8 mouse cellular contexts compared by ENCODE assay signal in genomic region chr16:90386514-90387160, GRCm38 (mm10). TPM values are rescaled to one million over a fixed set of nuclear protein-coding genes. Genes with fewer than 3 reads are reported as not detected.
DNase-seq lines count a peak whose midpoint lies in the region; ATAC-seq and TF ChIP-seq lines count a peak whose summit lies in the region.

No protein-coding gene starts in this region.

- ATAC-seq in liver, postnatal 0 days = peak; percentile 13; the same call in 1 of the 2 replicates

- no peaks in the 10 kb centered on the region for H3K9me3 ChIP-seq in liver, postnatal 0 days (ENCODE audit: low read length)

- peak; percentile 20 to 57 for DNase-seq in heart, adult 18-20 months
- no peak for DNase-seq in heart, adult 8-10 months (ENCODE audit: low spot score)
- peak; percentile 18 to 21 for DNase-seq in cerebellum, postnatal 36 days
- peak; percentile 27 to 60 for DNase-seq in heart, adult 2 months
- DNase-seq in kidney, adult 9 months = peak; percentile 49
- peak; percentile 55 for DNase-seq in liver, postnatal 0 days
- peak; percentile 24 for DNase-seq in ovary, adult 18-20 months (ENCODE audit: low spot score)
- peak; percentile 52 for DNase-seq in urinary bladder, postnatal 25 days (ENCODE audit: low spot score)

- TF ChIP-seq EP300 in heart, adult 2 months (IDR thresholded peaks at IDR 0.05; ENCODE audit: insufficient read depth, low read depth, low read length) = no peak
- no peak for TF ChIP-seq EP300 in liver, postnatal 0 days (IDR thresholded peaks at IDR 0.05; ENCODE audit: low read depth)

- peak overlapping the region; percentile 79 for H3K9ac ChIP-seq in heart, adult 2 months (ENCODE audit: low read depth, low read length)
- H3K9ac ChIP-seq in liver, postnatal 0 days (replicated peaks) = peak overlapping the region; percentile 79

- no peak for TF ChIP-seq POLR2A in heart, adult 2 months (IDR thresholded peaks at IDR 0.05; ENCODE audit: insufficient read depth, low read depth, low read length)

- peaks cover 2% of the 10 kb centered on the region; the same call in 1 of the 2 replicates for H3K4me1 ChIP-seq in heart, adult 2 months (ENCODE audit: control insufficient read depth, insufficient read depth, low read length)
- peaks cover 16% of the 10 kb centered on the region for H3K4me1 ChIP-seq in liver, postnatal 0 days (ENCODE audit: insufficient read depth)

- no peaks in the 10 kb centered on the region for H3K36me3 ChIP-seq in heart, adult 2 months (ENCODE audit: control insufficient read depth, insufficient read depth, low read length)
- H3K36me3 ChIP-seq in liver, postnatal 0 days (replicated peaks; ENCODE audit: insufficient read depth, low read length) = 0 out of 2 replicates have a peak, but pooled peaks cover 3% of the 10 kb centered on the region

- TF ChIP-seq CTCF in heart, adult 2 months (IDR thresholded peaks at IDR 0.05) = peak; percentile 55
- peak; percentile 50 for TF ChIP-seq CTCF in liver, postnatal 0 days (IDR thresholded peaks at IDR 0.05; ENCODE audit: low read depth)

- under 1% methylated on average over 49 of the region's 49 CpGs for WGBS in heart, adult 2 months
- WGBS in liver, postnatal 0 days (ENCODE audit: insufficient replicate concordance) = 4% methylated on average over 46 of the region's 49 CpGs

- H3K27ac ChIP-seq in heart, adult 2 months = no peak overlapping the region; the same call in 1 of the 2 replicates
- H3K27ac ChIP-seq in liver, postnatal 0 days (ENCODE audit: low read depth) = peak overlapping the region; percentile 91

- H3K79me2 ChIP-seq in heart, adult 2 months (replicated peaks; ENCODE audit: control insufficient read depth, insufficient read depth, low read length) = no peaks in the 10 kb centered on the region

- peak overlapping the region; percentile 82 for H3K4me2 ChIP-seq in liver, postnatal 0 days (ENCODE audit: low read depth, low read length)

- peak overlapping the region; percentile 65 for H3K4me3 ChIP-seq in heart, adult 2 months
- H3K4me3 ChIP-seq in liver, postnatal 0 days (ENCODE audit: low read depth, low read length) = peak overlapping the region; percentile 67

- peaks cover 3% of the 10 kb centered on the region for H3K27me3 ChIP-seq in heart, adult 2 months (ENCODE audit: control insufficient read depth, insufficient read depth, low read length)
- H3K27me3 ChIP-seq in liver, postnatal 0 days (ENCODE audit: insufficient read depth, low read length) = peaks cover 30% of the 10 kb centered on the region

- intact Hi-C loops in heart, adult 2 months (cut with DNase I) = loop anchor here (5.0 to 10.0 kb wide), 3 partner anchors 71 to 236 kb away; no protein-coding TSS in a partner anchor

RNA-seq across cellular contexts. Expression of gene Hunk, which starts 0.8 kb away (rescaled TPM):
- under 1 TPM; 0.36 to 0.40 TPM for total RNA-seq in heart, adult 18-20 months (2021)
- total RNA-seq in heart, adult 8-10 months (2022) = under 1 TPM; 0.19 to 0.79 (median 0.45) TPM
- total RNA-seq in heart, adult 2 months (2021) = under 1 TPM; 0.44 to 0.59 TPM
- polyA plus RNA-seq in heart, adult 2 months (2012; rRNA removed) = 0.53 and 0.59 TPM in 2 replicates
- polyA plus RNA-seq in liver, postnatal 0 days (2015; fragmentation: Nextera tagmentation; extraction: Ambion mirVana) = 1.1 and 1.2 TPM in 2 replicates
